Mouse (Mus musculus) lung, postnatal 0 days (tissue): ENCODE results near the gene Ssbp4.

Experiments used
- CTCF ChIP-seq: IDR thresholded peaks from 2 replicates; pipeline ENCODE4 v1.5.1; 2016; ENCODE audit warnings: antibody characterized with exemption, mild to moderate bottlenecking
- EP300 ChIP-seq: IDR thresholded peaks from 2 replicates; pipeline ENCODE4 v1.6.1; 2016; ENCODE audit warnings: antibody characterized with exemption, mild to moderate bottlenecking, control low read depth

GRCm38 (mm10) chr8:70646775-70647174 lies 38.1 kb upstream of the Ssbp4 start:
- no peak for TF ChIP-seq CTCF
- no peak for TF ChIP-seq EP300
